Mouse (Mus musculus): ENCODE results near the gene 2310007B03Rik. TPM values are rescaled to one million over a fixed set of nuclear protein-coding genes. Genes with fewer than 3 reads are reported as not detected.

The 2310007B03Rik gene
- polyA plus RNA-seq, 1 experiment from 2014 or later = 0.11 TPM

GRCm38 (mm10) chr1:93128209-93128608 is 32.5 kb downstream of the 2310007B03Rik start:
- H3K9ac ChIP-seq (ENCODE audit: low read depth, low read length) = no peak overlapping the region
- no peak overlapping the region for H3K4me3 ChIP-seq (ENCODE audit: low read depth, low read length)
- H3K27me3 ChIP-seq (ENCODE audit: control insufficient read depth, insufficient read depth, low read length) = peaks cover 8% of the 10 kb centered on the region
- no peak for ATAC-seq (replicated peaks; ENCODE audit: insufficient number of reproducible peaks, low FRiP score, low TSS enrichment)
- H3K4me1 ChIP-seq (ENCODE audit: control insufficient read depth, insufficient read depth, low read length) = no peaks in the 10 kb centered on the region
- H3K4me2 ChIP-seq = no peak overlapping the region
- no peak overlapping the region for H3K27ac ChIP-seq (ENCODE audit: low read depth, low read length)
- 69% methylated on average over 8 of the region's 8 CpGs for WGBS (ENCODE audit: insufficient replicate concordance)
- H3K36me3 ChIP-seq (ENCODE audit: control insufficient read depth, insufficient read depth, low read length) = no peaks in the 10 kb centered on the region
- no peaks in the 10 kb centered on the region for H3K9me3 ChIP-seq (replicated peaks; ENCODE audit: control insufficient read depth, low read length)

GRCm38 (mm10) chr1:93125256-93125655 is 35.5 kb downstream of the 2310007B03Rik start:
- Histone ChIP-seq H3K27ac (ENCODE audit: low read depth, low read length) (no peak overlapping the region), H3K9ac (ENCODE audit: low read depth, low read length) (no peak overlapping the region), H3K9me3 (replicated peaks; ENCODE audit: control insufficient read depth, low read length) (no peaks in the 10 kb centered on the region), H3K4me3 (ENCODE audit: low read depth, low read length) (no peak overlapping the region), H3K4me1 (ENCODE audit: control insufficient read depth, insufficient read depth, low read length) (no peaks in the 10 kb centered on the region), H3K4me2 (no peak overlapping the region), H3K36me3 (ENCODE audit: control insufficient read depth, insufficient read depth, low read length) (no peaks in the 10 kb centered on the region), H3K27me3 (ENCODE audit: control insufficient read depth, insufficient read depth, low read length) (no peaks in the 10 kb centered on the region; the same call in none of the 2 replicates)
- WGBS (ENCODE audit: insufficient replicate concordance) = 59% methylated on average over 5 of the region's 5 CpGs
- ATAC-seq (replicated peaks; ENCODE audit: insufficient number of reproducible peaks, low FRiP score, low TSS enrichment) = no peak

GRCm38 (mm10) chr1:93124066-93124465 is 36.7 kb downstream of the 2310007B03Rik start:
- Histone ChIP-seq H3K27ac (ENCODE audit: low read depth, low read length) (no peak overlapping the region), H3K4me3 (ENCODE audit: low read depth, low read length) (no peak overlapping the region), H3K36me3 (ENCODE audit: control insufficient read depth, insufficient read depth, low read length) (no peaks in the 10 kb centered on the region), H3K27me3 (ENCODE audit: control insufficient read depth, insufficient read depth, low read length) (no peaks in the 10 kb centered on the region; the same call in none of the 2 replicates), H3K9me3 (replicated peaks; ENCODE audit: control insufficient read depth, low read length) (no peaks in the 10 kb centered on the region), H3K9ac (ENCODE audit: low read depth, low read length) (no peak overlapping the region), H3K4me2 (no peak overlapping the region), H3K4me1 (ENCODE audit: control insufficient read depth, insufficient read depth, low read length) (no peaks in the 10 kb centered on the region)
- WGBS (ENCODE audit: insufficient replicate concordance) = 63% methylated on average over 8 of the region's 8 CpGs
- ATAC-seq (replicated peaks; ENCODE audit: insufficient number of reproducible peaks, low FRiP score, low TSS enrichment) = no peak

GRCm38 (mm10) chr1:93123179-93123854 is 37.4 kb downstream of the 2310007B03Rik start:
- Histone ChIP-seq H3K4me1 (ENCODE audit: control insufficient read depth, insufficient read depth, low read length) (no peaks in the 10 kb centered on the region), H3K27me3 (ENCODE audit: control insufficient read depth, insufficient read depth, low read length) (no peaks in the 10 kb centered on the region; the same call in none of the 2 replicates), H3K4me2 (no peak overlapping the region), H3K9ac (ENCODE audit: low read depth, low read length) (no peak overlapping the region), H3K9me3 (replicated peaks; ENCODE audit: control insufficient read depth, low read length) (no peaks in the 10 kb centered on the region), H3K27ac (ENCODE audit: low read depth, low read length) (no peak overlapping the region), H3K4me3 (ENCODE audit: low read depth, low read length) (no peak overlapping the region), H3K36me3 (ENCODE audit: control insufficient read depth, insufficient read depth, low read length) (no peaks in the 10 kb centered on the region)
- 65% methylated on average over 11 of the region's 11 CpGs for WGBS (ENCODE audit: insufficient replicate concordance)
- ATAC-seq (replicated peaks; ENCODE audit: insufficient number of reproducible peaks, low FRiP score, low TSS enrichment) = no peak

- Histone ChIP-seq H3K27me3 (ENCODE audit: control insufficient read depth, insufficient read depth, low read length) (0 out of 2 replicates have a peak, but pooled peaks cover 2% of the 10 kb centered on the region), H3K4me2 (no peak overlapping the region), H3K4me3 (ENCODE audit: low read depth, low read length) (no peak overlapping the region), H3K36me3 (ENCODE audit: control insufficient read depth, insufficient read depth, low read length) (no peaks in the 10 kb centered on the region), H3K9me3 (replicated peaks; ENCODE audit: control insufficient read depth, low read length) (no peaks in the 10 kb centered on the region), H3K4me1 (ENCODE audit: control insufficient read depth, insufficient read depth, low read length) (peaks cover 3% of the 10 kb centered on the region; the same call in 1 of the 2 replicates), H3K27ac (ENCODE audit: low read depth, low read length) (no peak overlapping the region), H3K9ac (ENCODE audit: low read depth, low read length) (no peak overlapping the region)
- WGBS (ENCODE audit: insufficient replicate concordance) = 48% methylated on average over 4 of the region's 4 CpGs
- no peak for ATAC-seq (replicated peaks; ENCODE audit: insufficient number of reproducible peaks, low FRiP score, low TSS enrichment)
Measured at GRCm38 (mm10) chr1:93118816-93119215, 41.9 kb downstream of the 2310007B03Rik start.

GRCm38 (mm10) chr1:93115471-93115870 is 45.3 kb downstream of the 2310007B03Rik start:
- no peak for ATAC-seq (replicated peaks; ENCODE audit: insufficient number of reproducible peaks, low FRiP score, low TSS enrichment)
- H3K4me1 ChIP-seq (ENCODE audit: control insufficient read depth, insufficient read depth, low read length) = peaks cover 3% of the 10 kb centered on the region; the same call in 1 of the 2 replicates
- H3K4me2 ChIP-seq = peak overlapping the region; percentile 65
- no peak overlapping the region for H3K27ac ChIP-seq (ENCODE audit: low read depth, low read length)
- peaks cover 6% of the 10 kb centered on the region; the same call in 1 of the 2 replicates for H3K9me3 ChIP-seq (replicated peaks; ENCODE audit: control insufficient read depth, low read length)
- no peaks in the 10 kb centered on the region for H3K36me3 ChIP-seq (ENCODE audit: control insufficient read depth, insufficient read depth, low read length)
- 38% methylated on average over 12 of the region's 13 CpGs for WGBS (ENCODE audit: insufficient replicate concordance)
- H3K4me3 ChIP-seq (ENCODE audit: low read depth, low read length) = peak overlapping the region; percentile 31
- 0 out of 2 replicates have a peak, but pooled peaks cover 2% of the 10 kb centered on the region for H3K27me3 ChIP-seq (ENCODE audit: control insufficient read depth, insufficient read depth, low read length)
- H3K9ac ChIP-seq (ENCODE audit: low read depth, low read length) = no peak overlapping the region

GRCm38 (mm10) chr1:93114713-93115463 is 45.9 kb downstream of the 2310007B03Rik start:
- WGBS (ENCODE audit: insufficient replicate concordance) = 29% methylated on average over 21 of the region's 21 CpGs
- ATAC-seq (replicated peaks; ENCODE audit: insufficient number of reproducible peaks, low FRiP score, low TSS enrichment) = peak; percentile 83
- peak overlapping the region; percentile 31 for H3K4me3 ChIP-seq (ENCODE audit: low read depth, low read length)

GRCm38 (mm10) chr1:93102700-93103099 is 58.0 kb downstream of the 2310007B03Rik start:
- ATAC-seq (replicated peaks; ENCODE audit: insufficient number of reproducible peaks, low FRiP score, low TSS enrichment) = no peak
- no peak overlapping the region for H3K4me3 ChIP-seq (ENCODE audit: low read depth, low read length)
- no peak overlapping the region for H3K9ac ChIP-seq (ENCODE audit: low read depth, low read length)
- H3K27ac ChIP-seq (ENCODE audit: low read depth, low read length) = no peak overlapping the region
- H3K27me3 ChIP-seq (ENCODE audit: control insufficient read depth, insufficient read depth, low read length) = peaks cover 61% of the 10 kb centered on the region
- no peak overlapping the region for H3K4me2 ChIP-seq
- no peaks in the 10 kb centered on the region for H3K36me3 ChIP-seq (ENCODE audit: control insufficient read depth, insufficient read depth, low read length)
- peaks cover 8% of the 10 kb centered on the region for H3K4me1 ChIP-seq (ENCODE audit: control insufficient read depth, insufficient read depth, low read length)
- no peaks in the 10 kb centered on the region for H3K9me3 ChIP-seq (replicated peaks; ENCODE audit: control insufficient read depth, low read length)
- 66% methylated on average over 7 of the region's 7 CpGs for WGBS (ENCODE audit: insufficient replicate concordance)

More at GRCm38 (mm10) chr1:93114713-93115463, 45.9 kb downstream of the 2310007B03Rik start:
- H3K27me3 ChIP-seq (ENCODE audit: control insufficient read depth, insufficient read depth, low read length) = 0 out of 2 replicates have a peak, but pooled peaks cover 2% of the 10 kb centered on the region
- H3K9me3 ChIP-seq (replicated peaks; ENCODE audit: control insufficient read depth, low read length) = peaks cover 6% of the 10 kb centered on the region; the same call in 1 of the 2 replicates
- H3K9ac ChIP-seq (ENCODE audit: low read depth, low read length) = no peak overlapping the region
- H3K4me2 ChIP-seq = peak overlapping the region; percentile 65
- H3K27ac ChIP-seq (ENCODE audit: low read depth, low read length) = no peak overlapping the region
- no peaks in the 10 kb centered on the region for H3K36me3 ChIP-seq (ENCODE audit: control insufficient read depth, insufficient read depth, low read length)
- H3K4me1 ChIP-seq (ENCODE audit: control insufficient read depth, insufficient read depth, low read length) = peaks cover 3% of the 10 kb centered on the region; the same call in 1 of the 2 replicates

Measured in heart, embryonic 11.5 days (tissue).